Mouse (Mus musculus): Measurements from ENCODE around the gene Zfp444. TPM values are rescaled to one million over a fixed set of nuclear protein-coding genes. Genes with fewer than 3 reads are reported as not detected.

Gene Zfp444
- 26.0 and 27.3 TPM in 2 replicates for polyA plus RNA-seq (2015; fragmentation: Nextera tagmentation; extraction: Ambion mirVana)

- WGBS (ENCODE audit: insufficient replicate concordance): under 1% methylated on average over 37 of the region's 37 CpGs
- Histone ChIP-seq H3K9ac (replicated peaks) (peak within 1 kb of the TSS; percentile 70), H3K4me1 (ENCODE audit: insufficient read depth) (peaks cover 20% of the 10 kb centered on the region), H3K36me3 (replicated peaks; ENCODE audit: insufficient read depth, low read length) (no peaks in the 10 kb centered on the region), H3K4me3 (ENCODE audit: low read depth, low read length) (peak within 1 kb of the TSS; percentile 68), H3K4me2 (ENCODE audit: low read depth, low read length) (peak within 1 kb of the TSS; percentile 96), H3K9me3 (ENCODE audit: low read length) (no peaks in the 10 kb centered on the region), H3K27ac (ENCODE audit: low read depth) (peak within 1 kb of the TSS; percentile 88), H3K27me3 (ENCODE audit: insufficient read depth, low read length) (no peaks in the 10 kb centered on the region)
- ATAC-seq (peak; percentile 91), DNase-seq (peak; percentile 95)
- TF ChIP-seq EP300 (IDR thresholded peaks at IDR 0.05; ENCODE audit: low read depth) (no peak), CTCF (IDR thresholded peaks at IDR 0.05; ENCODE audit: low read depth) (no peak)
Observed at GRCm38 (mm10) chr7:6172006-6172649, at the start of gene Zfp444. TSS of gene Zfp444 (plus strand) at chr7:6172226.

- WGBS (ENCODE audit: insufficient replicate concordance): 24% methylated on average over 7 of the region's 7 CpGs
- no peaks in the 10 kb centered on the region for H3K27me3 ChIP-seq (ENCODE audit: insufficient read depth, low read length)
- no peak overlapping the region for H3K4me3 ChIP-seq (ENCODE audit: low read depth, low read length)
- H3K27ac ChIP-seq (ENCODE audit: low read depth): no peak overlapping the region
- peak; percentile 75 for ATAC-seq
- H3K4me2 ChIP-seq (ENCODE audit: low read depth, low read length): no peak overlapping the region
- no peaks in the 10 kb centered on the region for H3K9me3 ChIP-seq (ENCODE audit: low read length)
- TF ChIP-seq EP300 (IDR thresholded peaks at IDR 0.05; ENCODE audit: low read depth) (no peak), CTCF (IDR thresholded peaks at IDR 0.05; ENCODE audit: low read depth) (peak; percentile 98)
- H3K9ac ChIP-seq (replicated peaks): no peak overlapping the region
- H3K36me3 ChIP-seq (replicated peaks; ENCODE audit: insufficient read depth, low read length): no peaks in the 10 kb centered on the region
- peak; percentile 70 for DNase-seq
- H3K4me1 ChIP-seq (ENCODE audit: insufficient read depth): 0 out of 2 replicates have a peak, but pooled peaks cover 2% of the 10 kb centered on the region
Observed at GRCm38 (mm10) chr7:6126690-6127448, 45.2 kb upstream of the Zfp444 start.

- no peak for DNase-seq
- no peak for ATAC-seq
- TF ChIP-seq EP300 (IDR thresholded peaks at IDR 0.05; ENCODE audit: low read depth) (no peak), CTCF (IDR thresholded peaks at IDR 0.05; ENCODE audit: low read depth) (no peak)
- H3K36me3 ChIP-seq (replicated peaks; ENCODE audit: insufficient read depth, low read length): peaks cover 14% of the 10 kb centered on the region
- WGBS (ENCODE audit: insufficient replicate concordance): 43% methylated on average over 4 of the region's 4 CpGs
- H3K27ac ChIP-seq (ENCODE audit: low read depth): no peak overlapping the region
- H3K9me3 ChIP-seq (ENCODE audit: low read length): no peaks in the 10 kb centered on the region
- H3K27me3 ChIP-seq (ENCODE audit: insufficient read depth, low read length): no peaks in the 10 kb centered on the region
- no peak overlapping the region for H3K4me3 ChIP-seq (ENCODE audit: low read depth, low read length)
- no peak overlapping the region for H3K9ac ChIP-seq (replicated peaks)
- H3K4me2 ChIP-seq (ENCODE audit: low read depth, low read length): no peak overlapping the region
- 0 out of 2 replicates have a peak, but pooled peaks cover 2% of the 10 kb centered on the region for H3K4me1 ChIP-seq (ENCODE audit: insufficient read depth)
Observed at GRCm38 (mm10) chr7:6130346-6130745, 41.7 kb upstream of the Zfp444 start.

DNA sequence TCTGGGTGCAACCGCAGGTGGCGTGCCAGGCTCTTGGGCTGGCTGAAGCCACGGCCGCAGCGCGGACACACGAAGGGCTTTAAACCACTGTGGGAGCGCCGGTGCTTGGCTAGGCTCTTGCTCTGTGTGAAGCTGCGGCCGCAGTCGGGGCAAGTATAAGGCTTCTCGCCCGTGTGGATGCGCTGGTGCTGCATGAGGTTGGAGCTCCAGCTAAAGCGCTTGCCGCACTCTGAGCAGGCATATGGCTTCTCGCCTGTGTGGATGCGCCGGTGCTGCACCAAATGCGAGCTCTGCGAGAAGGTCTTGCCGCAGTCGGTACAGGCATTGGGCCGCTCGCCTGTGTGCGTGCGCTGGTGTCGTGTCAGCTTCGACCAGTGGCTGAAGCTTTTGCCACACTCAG, 39.4 kb upstream of the Zfp444 start:
- no peak overlapping the region for H3K4me3 ChIP-seq (ENCODE audit: low read depth, low read length)
- no peak for ATAC-seq
- H3K4me2 ChIP-seq (ENCODE audit: low read depth, low read length): no peak overlapping the region
- 83% methylated on average over 30 of the region's 30 CpGs for WGBS (ENCODE audit: insufficient replicate concordance)
- no peaks in the 10 kb centered on the region for H3K4me1 ChIP-seq (ENCODE audit: insufficient read depth)
- H3K27ac ChIP-seq (ENCODE audit: low read depth): no peak overlapping the region
- H3K9ac ChIP-seq (replicated peaks): no peak overlapping the region
- H3K36me3 ChIP-seq (replicated peaks; ENCODE audit: insufficient read depth, low read length): peaks cover 14% of the 10 kb centered on the region
- H3K9me3 ChIP-seq (ENCODE audit: low read length): no peaks in the 10 kb centered on the region
- no peaks in the 10 kb centered on the region for H3K27me3 ChIP-seq (ENCODE audit: insufficient read depth, low read length)
- no peak for TF ChIP-seq CTCF (IDR thresholded peaks at IDR 0.05; ENCODE audit: low read depth)
- no peak for TF ChIP-seq EP300 (IDR thresholded peaks at IDR 0.05; ENCODE audit: low read depth)
- DNase-seq: no peak

GRCm38 (mm10) chr7:6136497-6136896, 35.5 kb upstream of the Zfp444 start:
- TF ChIP-seq EP300 (IDR thresholded peaks at IDR 0.05; ENCODE audit: low read depth) (no peak), CTCF (IDR thresholded peaks at IDR 0.05; ENCODE audit: low read depth) (peak; percentile 36)
- ATAC-seq: no peak
- peaks cover 17% of the 10 kb centered on the region for H3K36me3 ChIP-seq (replicated peaks; ENCODE audit: insufficient read depth, low read length)
- no peak overlapping the region for H3K4me2 ChIP-seq (ENCODE audit: low read depth, low read length)
- H3K27ac ChIP-seq (ENCODE audit: low read depth): no peak overlapping the region
- H3K9ac ChIP-seq (replicated peaks): no peak overlapping the region
- DNase-seq: no peak
- no peaks in the 10 kb centered on the region for H3K27me3 ChIP-seq (ENCODE audit: insufficient read depth, low read length)
- no peak overlapping the region for H3K4me3 ChIP-seq (ENCODE audit: low read depth, low read length)
- H3K4me1 ChIP-seq (ENCODE audit: insufficient read depth): no peaks in the 10 kb centered on the region
- no peaks in the 10 kb centered on the region for H3K9me3 ChIP-seq (ENCODE audit: low read length)

GRCm38 (mm10) chr7:6139295-6139694, 32.7 kb upstream of the Zfp444 start:
- no peak for TF ChIP-seq CTCF (IDR thresholded peaks at IDR 0.05; ENCODE audit: low read depth)
- H3K27me3 ChIP-seq (ENCODE audit: insufficient read depth, low read length): no peaks in the 10 kb centered on the region
- ATAC-seq (no peak), DNase-seq (no peak)
- no peak overlapping the region for H3K27ac ChIP-seq (ENCODE audit: low read depth)
- peaks cover 10% of the 10 kb centered on the region for H3K36me3 ChIP-seq (replicated peaks; ENCODE audit: insufficient read depth, low read length)
- 69% methylated on average over 3 of the region's 3 CpGs for WGBS (ENCODE audit: insufficient replicate concordance)
- H3K9me3 ChIP-seq (ENCODE audit: low read length): no peaks in the 10 kb centered on the region
- no peak overlapping the region for H3K9ac ChIP-seq (replicated peaks)
- no peak overlapping the region for H3K4me3 ChIP-seq (ENCODE audit: low read depth, low read length)
- no peak overlapping the region for H3K4me2 ChIP-seq (ENCODE audit: low read depth, low read length)
- peaks cover 3% of the 10 kb centered on the region for H3K4me1 ChIP-seq (ENCODE audit: insufficient read depth)

All from liver, postnatal 0 days (tissue).